Mouse (Mus musculus) layer of hippocampus, adult 8-10 months (tissue): ENCODE data around the gene Anks1b. TPM values are rescaled to one million over a fixed set of nuclear protein-coding genes. Genes with fewer than 3 reads are reported as not detected.

Source experiments
- DNase-seq, 2 experiments: peaks; one replicate each; pipeline ENCODE4 v3.0.0; 2022; ENCODE audit warnings: low spot score in 2 of 2
- total RNA-seq, 4 experiments: library from RNA; stranded (reverse); gene quantifications; 2 replicates each; pipeline ENCODE4 v1.2.4; 2022

The Anks1b gene
- total RNA-seq, 4 experiments from 2014 or later, result 427 to 543 (median 478) TPM

- DNase-seq, result no peak
Measured at GRCm38 (mm10) chr10:90852432-90852831, 979.1 kb downstream of the Anks1b start.

GRCm38 (mm10) chr10:90856668-90857067 is 983.4 kb downstream of the Anks1b start:
- peak; percentile 55 to 67 for DNase-seq

DNA sequence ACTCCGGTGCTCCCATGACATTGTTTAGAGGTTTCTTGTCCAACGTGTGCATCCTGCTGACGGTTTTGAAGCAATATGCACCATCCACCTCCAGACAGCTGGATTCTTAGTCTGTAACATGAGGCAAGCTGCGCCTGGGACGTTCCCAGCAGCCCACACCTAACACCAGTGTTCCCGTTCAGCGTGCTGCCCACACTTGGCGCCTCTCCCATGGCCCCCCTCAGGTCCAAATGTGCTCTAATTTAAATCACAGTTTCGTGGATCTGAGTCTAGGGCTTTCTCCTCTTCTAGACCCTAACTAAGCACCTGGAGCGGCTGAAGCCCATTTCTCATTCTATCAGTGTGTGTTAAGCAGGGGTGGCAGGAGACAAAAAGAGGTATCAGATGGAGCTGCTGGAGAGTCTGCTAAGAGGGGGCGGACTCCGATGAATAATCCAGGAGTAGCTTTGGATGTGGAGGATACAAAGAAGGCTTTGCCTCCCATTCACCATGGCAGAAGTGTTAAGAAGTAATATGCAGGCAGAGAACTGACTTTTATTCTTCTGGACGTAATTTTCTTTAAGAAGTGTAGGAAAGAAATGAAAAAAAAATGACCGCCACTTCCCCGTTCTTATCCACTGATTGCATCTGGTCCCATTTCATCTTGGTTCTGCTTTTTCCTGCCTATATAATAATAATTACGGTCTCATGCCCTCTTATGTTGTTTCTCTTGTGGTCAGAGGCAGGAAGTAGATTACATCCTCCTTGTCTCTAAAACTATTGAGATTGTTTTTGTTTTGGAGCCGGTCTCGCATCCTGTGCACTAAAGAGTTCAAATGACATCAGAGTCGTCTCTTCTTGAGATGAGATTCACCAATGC is 986.6 kb downstream of the Anks1b start:
- DNase-seq, result peak; percentile 85

- DNase-seq, result no peak
Measured at GRCm38 (mm10) chr10:90863881-90864598, 990.7 kb downstream of the Anks1b start.

- no peak for DNase-seq
Measured at GRCm38 (mm10) chr10:90864599-90864889, 991.2 kb downstream of the Anks1b start.

DNA sequence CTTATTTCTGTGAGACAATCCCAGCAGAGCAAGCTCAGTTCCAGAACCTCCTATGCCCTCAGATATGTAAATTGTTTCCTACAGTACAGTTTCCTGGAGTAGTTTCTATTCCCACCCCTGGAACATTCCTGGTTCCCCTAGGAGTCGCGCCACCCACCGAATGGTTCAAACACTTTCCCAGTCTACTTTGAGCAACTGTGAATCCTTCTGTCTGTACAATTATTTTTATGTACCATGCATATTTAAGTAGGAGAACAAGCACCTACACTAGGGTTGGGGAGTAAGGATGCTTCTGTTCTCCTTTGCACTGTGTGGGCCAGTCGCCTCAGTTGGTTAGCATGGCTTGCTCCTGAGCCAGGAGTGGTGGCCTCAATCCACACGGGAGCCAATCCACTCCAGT is 999.9 kb downstream of the Anks1b start:
- no peak for DNase-seq

DNA sequence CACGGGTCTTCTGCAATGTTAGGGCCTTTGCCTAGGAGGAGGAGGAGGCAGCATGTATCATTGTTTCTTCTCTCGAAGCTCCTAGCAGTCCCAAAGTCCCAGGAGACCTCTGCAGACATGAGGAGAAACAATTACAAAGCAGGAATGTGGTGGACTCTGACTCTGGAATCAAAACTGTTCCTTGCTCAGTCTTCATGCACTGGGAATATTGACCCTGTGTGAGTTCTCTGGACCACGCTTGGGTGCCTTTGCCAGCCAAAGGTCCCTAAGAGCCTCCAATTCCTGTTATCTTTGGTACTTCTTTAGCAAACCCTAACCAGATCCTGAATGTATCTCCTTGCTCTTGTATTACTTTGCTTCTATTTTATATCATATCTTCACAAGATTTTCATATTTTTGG is 1000.9 kb downstream of the Anks1b start:
- no peak for DNase-seq

DNA sequence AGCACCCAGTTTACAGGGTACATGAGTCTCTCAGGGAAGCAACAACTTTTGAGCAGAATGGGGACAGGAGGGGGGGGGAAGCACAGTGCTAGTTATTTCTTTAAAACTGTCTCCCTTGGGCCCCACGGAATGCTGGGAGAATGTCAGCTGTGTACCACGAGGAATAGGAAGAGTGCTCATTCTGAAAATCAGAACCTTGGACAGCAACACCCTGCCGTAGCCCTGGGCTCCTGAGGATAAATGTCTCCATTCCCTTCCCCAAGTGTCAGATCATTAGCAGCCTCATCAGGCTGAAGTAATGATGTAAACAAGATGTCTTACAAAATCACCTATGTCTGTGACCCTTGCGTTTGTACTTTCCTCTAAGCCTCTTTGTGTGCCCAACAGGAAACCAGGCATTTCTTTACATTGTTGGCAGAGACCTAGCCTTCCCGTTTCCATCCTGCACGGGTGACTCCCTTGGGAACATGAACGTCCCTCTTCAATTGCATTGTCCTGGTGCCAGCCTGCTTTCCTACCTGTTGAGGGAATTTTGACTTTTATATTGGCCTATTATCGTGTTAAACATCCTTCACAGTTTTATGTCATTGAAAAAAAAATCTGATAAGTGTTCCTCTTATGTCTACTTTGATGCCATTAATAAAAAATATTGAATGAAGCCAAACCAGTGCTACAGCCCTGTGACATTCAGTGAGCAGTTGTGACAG is 1007.7 kb downstream of the Anks1b start:
- no peak for DNase-seq

GRCm38 (mm10) chr10:90889566-90889965 is 1016.3 kb downstream of the Anks1b start:
- no peak for DNase-seq

DNA sequence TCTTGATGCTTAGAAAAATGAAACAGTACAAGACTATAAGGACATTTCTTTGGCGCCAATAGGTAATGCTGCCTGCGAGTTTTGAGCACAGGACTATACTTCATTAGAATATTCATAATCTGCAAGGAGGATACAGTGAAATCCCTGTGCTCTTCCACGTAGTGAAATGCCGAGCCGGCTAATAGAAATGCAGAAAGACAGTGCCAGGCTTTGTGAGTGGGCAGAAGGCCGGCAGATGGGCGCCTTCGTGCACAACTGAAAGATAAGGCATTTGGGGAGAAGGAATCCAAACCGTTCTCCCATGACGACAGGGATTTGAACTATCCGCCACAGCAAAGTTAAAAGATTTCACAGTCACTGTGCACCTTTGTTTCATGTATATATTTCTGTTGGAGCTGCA is 1019.4 kb downstream of the Anks1b start:
- peak; percentile 54 to 72 for DNase-seq

GRCm38 (mm10) chr10:90897894-90898293 is 1024.6 kb downstream of the Anks1b start:
- DNase-seq, result no peak

- DNase-seq, result no peak
Measured at GRCm38 (mm10) chr10:90904185-90904584, 1030.9 kb downstream of the Anks1b start.

DNA sequence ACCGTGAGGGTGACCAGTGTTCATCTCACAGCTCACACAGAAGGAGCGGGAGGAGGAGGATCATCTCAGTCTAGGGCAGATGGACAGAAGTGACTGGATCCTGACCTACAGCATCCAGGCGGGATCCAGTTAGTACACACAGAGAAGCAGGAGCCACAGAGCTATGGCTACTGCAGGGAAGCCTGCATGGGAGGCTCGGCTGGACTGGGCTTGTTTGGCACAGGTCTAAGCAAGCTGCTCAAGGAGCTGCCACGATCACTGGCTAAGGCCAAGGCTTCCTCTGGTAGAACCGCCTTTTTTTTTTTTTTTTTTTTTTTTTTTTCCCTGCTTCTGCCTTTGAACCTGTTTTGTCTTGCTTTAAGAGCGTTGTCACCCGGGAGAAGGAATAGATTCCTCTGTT is 1034.1 kb downstream of the Anks1b start:
- DNase-seq, result no peak

DNA sequence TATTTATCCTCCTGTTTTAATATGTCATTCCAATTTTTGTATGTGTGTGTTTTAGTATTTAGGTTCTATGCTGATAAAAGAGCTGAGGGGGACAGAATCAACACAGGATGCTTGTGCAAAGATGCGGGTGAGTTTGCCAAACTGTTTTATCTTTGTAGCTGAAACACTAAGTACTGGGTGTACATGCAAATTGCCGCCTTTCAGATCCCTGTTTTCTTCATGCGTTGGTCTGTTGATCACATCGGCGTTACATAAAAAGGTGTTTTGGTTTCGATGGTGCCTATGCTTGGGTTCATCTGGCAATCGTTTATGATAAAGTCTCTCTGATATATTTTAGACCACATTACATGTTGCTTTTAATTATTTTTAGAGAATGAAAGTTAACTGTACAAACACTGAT is 1050.2 kb downstream of the Anks1b start:
- DNase-seq, result no peak

DNA sequence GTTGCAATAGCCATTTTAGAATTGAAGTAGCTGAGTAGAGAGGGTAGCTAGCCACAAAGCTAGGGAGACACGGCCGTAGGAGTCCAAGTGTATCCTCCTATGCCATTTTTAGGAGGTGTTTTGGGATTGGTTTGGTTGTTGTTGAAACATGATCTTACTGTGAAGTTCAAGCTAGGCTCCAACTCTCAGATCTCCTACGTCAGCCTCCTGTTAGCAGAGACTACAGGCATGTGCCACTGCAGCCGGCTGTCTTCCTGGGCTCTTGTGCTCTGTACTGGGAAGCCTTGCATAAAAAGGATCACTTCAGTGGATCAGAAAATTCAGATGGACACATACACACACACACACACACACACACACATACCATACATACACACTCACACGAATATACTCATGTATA is 1059.8 kb downstream of the Anks1b start:
- DNase-seq, result no peak

DNA sequence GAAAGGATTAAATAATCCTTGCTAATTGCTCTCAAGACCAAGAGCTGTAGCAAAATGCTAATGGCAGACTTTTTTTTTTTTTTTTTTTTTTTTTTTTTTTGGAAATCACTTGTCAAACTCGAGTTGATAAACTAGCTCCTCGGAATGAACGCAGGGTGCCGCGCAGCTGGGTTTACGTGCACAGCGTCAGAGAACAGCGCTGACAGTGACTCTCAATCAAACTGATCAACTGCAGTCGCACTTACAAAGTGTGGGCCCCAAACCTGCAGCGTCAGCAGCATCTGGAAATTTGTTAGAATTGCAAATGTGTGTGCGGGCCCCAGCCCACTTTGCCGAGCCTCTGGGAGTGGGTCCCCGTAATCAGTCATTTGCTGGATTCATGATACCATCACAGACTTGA is 1061.4 kb downstream of the Anks1b start:
- no peak for DNase-seq

GRCm38 (mm10) chr10:90937721-90938460 is 1064.6 kb downstream of the Anks1b start:
- DNase-seq, result no peak

- DNase-seq, result no peak
Measured at GRCm38 (mm10) chr10:90940521-90941520, 1067.5 kb downstream of the Anks1b start.

DNA sequence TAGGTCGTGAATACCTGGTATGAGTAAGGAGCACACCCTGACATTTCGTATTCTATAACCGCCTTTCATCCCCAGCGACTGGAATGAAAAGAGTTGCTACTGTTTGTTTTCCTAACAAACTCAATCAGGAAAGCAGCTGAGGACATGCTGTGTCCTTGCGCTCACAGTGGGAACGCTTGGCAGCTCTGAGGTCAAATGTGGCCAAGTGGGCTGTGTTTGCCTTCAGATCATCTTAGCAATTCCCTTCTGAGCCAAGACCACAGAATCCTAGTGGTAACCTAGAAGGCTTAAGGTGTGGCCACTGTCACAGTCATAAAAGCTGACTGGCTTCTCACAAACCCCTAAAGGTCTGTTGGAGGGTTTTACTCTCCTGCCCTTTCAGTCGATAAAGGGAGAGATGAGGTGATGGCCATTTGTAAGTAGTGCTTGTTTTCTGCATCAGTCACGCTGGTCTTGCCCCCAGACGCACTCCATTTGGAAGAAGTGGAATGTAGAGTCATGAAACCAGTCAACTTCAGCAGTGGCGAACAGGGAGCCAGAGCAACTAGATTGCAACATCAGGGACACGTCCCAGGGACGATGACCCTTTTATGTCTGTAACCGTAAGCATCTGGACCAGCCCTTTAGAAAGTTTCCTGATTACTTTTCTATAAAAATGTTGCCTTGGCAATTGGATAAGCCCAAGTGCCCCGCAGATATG is 1068.8 kb downstream of the Anks1b start:
- no peak for DNase-seq

DNA sequence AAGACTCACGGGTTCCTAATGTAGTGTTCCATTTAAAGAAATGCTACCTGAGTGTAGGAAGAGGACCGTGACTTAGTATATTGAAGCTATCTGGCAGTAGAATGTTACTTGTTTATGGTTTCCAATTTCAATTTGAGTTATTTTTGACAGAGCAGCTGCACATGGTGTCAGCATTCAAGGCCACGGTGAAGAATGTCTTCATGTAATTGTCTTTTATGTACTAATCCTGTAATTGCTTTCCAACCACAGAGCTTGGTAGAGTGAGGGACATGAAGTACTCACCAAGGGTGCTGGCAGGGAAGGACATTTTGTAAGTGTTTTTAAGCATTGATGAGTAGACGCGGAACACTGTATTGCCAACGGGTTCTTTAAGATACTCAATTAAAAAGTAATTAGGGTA is 1073.7 kb downstream of the Anks1b start:
- DNase-seq, result no peak
